In the genomic region with DNA sequence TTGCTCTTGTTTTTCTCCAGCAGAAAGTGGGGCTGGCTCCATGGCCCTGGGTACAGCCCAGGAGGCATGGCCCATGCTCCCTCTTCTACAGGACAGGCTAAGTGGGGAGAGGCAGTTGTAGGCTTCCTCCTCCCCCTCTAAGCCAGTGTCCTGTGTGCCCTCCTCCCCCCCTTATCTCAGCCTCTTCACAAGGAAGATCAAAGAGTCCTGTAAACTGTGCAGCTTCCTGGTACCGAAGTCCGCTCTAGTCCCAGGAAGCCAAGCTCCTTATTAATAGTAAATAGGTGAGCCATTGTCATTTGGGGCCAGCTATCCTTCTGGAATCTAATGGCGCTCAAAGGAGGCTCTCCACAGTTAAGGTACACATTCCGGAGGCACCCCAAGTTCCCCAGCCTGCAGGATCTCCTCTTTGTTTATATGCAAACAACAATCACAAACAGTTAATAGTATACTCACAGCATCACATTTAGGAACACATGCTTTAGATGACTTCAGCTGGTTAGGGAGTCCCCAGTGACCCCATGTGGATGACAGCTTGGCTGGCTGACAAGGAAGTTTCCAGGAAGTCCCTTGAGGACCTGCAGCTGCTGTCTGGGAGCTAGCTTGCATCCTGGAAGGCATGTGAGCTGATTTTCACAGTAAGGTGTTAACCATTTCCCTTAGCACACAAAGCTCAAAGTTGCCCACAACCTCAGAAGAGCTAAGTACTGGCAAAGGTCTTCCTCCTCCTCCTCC, we compare ENCODE assay signal across 10 mouse cellular contexts. TPM values are rescaled to one million over a fixed set of nuclear protein-coding genes. Genes with fewer than 3 reads are reported as not detected.
DNase-seq lines count a peak whose midpoint lies in the region; ATAC-seq and TF ChIP-seq lines count a peak whose summit lies in the region.
"Had no signal": no experiment of that assay in that cellular context is flagged by ENCODE, and none has a peak within 500 bp of the region (broad histone marks: within the 10 kb centered on the region; RNA-seq: fewer than 3 reads in every experiment).

No protein-coding gene starts in this region.

- no peak for TF ChIP-seq EP300 in liver, postnatal 0 days (IDR thresholded peaks at IDR 0.05; ENCODE audit: low read depth)

- H3K27ac ChIP-seq in liver, postnatal 0 days (ENCODE audit: low read depth), result no peak overlapping the region
- no peak overlapping the region for H3K27ac ChIP-seq in liver, embryonic 11.5 days (ENCODE audit: low read depth, low read length)
- peak overlapping the region; percentile 26; the same call in 1 of the 2 replicates for H3K27ac ChIP-seq in kidney, embryonic 14.5 days (ENCODE audit: low read depth, low read length)
- H3K27ac ChIP-seq: hindbrain, embryonic 15.5 days had no signal

- peak; percentile 36 for DNase-seq in liver, postnatal 0 days
- DNase-seq in liver, embryonic 11.5 days (ENCODE audit: low spot score), result no peak
- peak; percentile 65 to 76 for DNase-seq in heart, adult 9 months (ENCODE audit: low spot score in 2 of 2)
- DNase-seq in lung, postnatal 4 days, result peak; percentile 63 to 81
- DNase-seq in cerebellum, adult 8-10 months, result no peak
- no peak for DNase-seq in urinary bladder, adult 2 months (ENCODE audit: low spot score)
- DNase-seq in right cerebral cortex, postnatal 14 days, result no peak
- DNase-seq: adrenal gland, adult 8-10 months had no signal

- no peak overlapping the region for H3K4me3 ChIP-seq in liver, postnatal 0 days (ENCODE audit: low read depth, low read length)
- no peak overlapping the region for H3K4me3 ChIP-seq in liver, embryonic 11.5 days (ENCODE audit: low read depth, low read length)
- H3K4me3 ChIP-seq in kidney, embryonic 14.5 days (ENCODE audit: low read length), result no peak overlapping the region
- H3K4me3 ChIP-seq: hindbrain, embryonic 15.5 days had no signal

- H3K4me1 ChIP-seq in liver, postnatal 0 days (ENCODE audit: insufficient read depth), result peaks cover 29% of the 10 kb centered on the region
- H3K4me1 ChIP-seq in liver, embryonic 11.5 days (replicated peaks; ENCODE audit: control insufficient read depth, insufficient read depth, low read length), result no peaks in the 10 kb centered on the region
- peaks cover 16% of the 10 kb centered on the region; the same call in 1 of the 2 replicates for H3K4me1 ChIP-seq in kidney, embryonic 14.5 days (ENCODE audit: control insufficient read depth, insufficient read depth, low read length)

- no peak overlapping the region for H3K4me2 ChIP-seq in liver, postnatal 0 days (ENCODE audit: low read depth, low read length)
- no peak overlapping the region for H3K4me2 ChIP-seq in liver, embryonic 11.5 days
- no peak overlapping the region for H3K4me2 ChIP-seq in kidney, embryonic 14.5 days (replicated peaks; ENCODE audit: low read depth, low read length)
- H3K4me2 ChIP-seq: hindbrain, embryonic 15.5 days had no signal

- no peak overlapping the region for H3K9ac ChIP-seq in liver, postnatal 0 days (replicated peaks)
- H3K9ac ChIP-seq in liver, embryonic 11.5 days (ENCODE audit: low read depth, low read length), result no peak overlapping the region
- no peak overlapping the region for H3K9ac ChIP-seq in kidney, embryonic 14.5 days (ENCODE audit: low read depth, low read length)
- H3K9ac ChIP-seq: hindbrain, embryonic 15.5 days had no signal

- no peak for ATAC-seq in liver, postnatal 0 days
- no peak for ATAC-seq in liver, embryonic 11.5 days (replicated peaks; ENCODE audit: low FRiP score)
- ATAC-seq in kidney, embryonic 14.5 days (ENCODE audit: low FRiP score, low TSS enrichment), result peak; percentile 70

- H3K9me3 ChIP-seq in liver, postnatal 0 days (ENCODE audit: low read length), result no peaks in the 10 kb centered on the region
- H3K9me3 ChIP-seq in liver, embryonic 11.5 days (ENCODE audit: control insufficient read depth, low read length), result no peaks in the 10 kb centered on the region
- no peaks in the 10 kb centered on the region for H3K9me3 ChIP-seq in kidney, embryonic 14.5 days (ENCODE audit: control insufficient read depth, low read length)
- H3K9me3 ChIP-seq: hindbrain, embryonic 15.5 days had no signal

- no peak for TF ChIP-seq CTCF in liver, postnatal 0 days (IDR thresholded peaks at IDR 0.05; ENCODE audit: low read depth)

- no peaks in the 10 kb centered on the region for H3K27me3 ChIP-seq in liver, postnatal 0 days (ENCODE audit: insufficient read depth, low read length)
- H3K27me3 ChIP-seq in liver, embryonic 11.5 days (replicated peaks; ENCODE audit: control insufficient read depth, insufficient read depth, low read length), result no peaks in the 10 kb centered on the region
- H3K27me3 ChIP-seq in kidney, embryonic 14.5 days (ENCODE audit: control insufficient read depth, insufficient read depth, low read length), result no peaks in the 10 kb centered on the region
- H3K27me3 ChIP-seq: hindbrain, embryonic 15.5 days had no signal

- H3K36me3 ChIP-seq in liver, postnatal 0 days (replicated peaks; ENCODE audit: insufficient read depth, low read length), result no peaks in the 10 kb centered on the region
- no peaks in the 10 kb centered on the region for H3K36me3 ChIP-seq in liver, embryonic 11.5 days (ENCODE audit: control insufficient read depth, insufficient read depth, low read length)
- H3K36me3 ChIP-seq in kidney, embryonic 14.5 days (ENCODE audit: control insufficient read depth, insufficient read depth, low read length), result no peaks in the 10 kb centered on the region
- H3K36me3 ChIP-seq: hindbrain, embryonic 15.5 days had no signal

- WGBS in liver, postnatal 0 days (ENCODE audit: insufficient replicate concordance), result 47% methylated on average over 4 of the region's 4 CpGs
- 53% methylated on average over 4 of the region's 4 CpGs for WGBS in liver, embryonic 11.5 days
- whole genome bisulfite sequencing in kidney, embryonic 14.5 days, result 46% methylated on average over 4 of the region's 4 CpGs

RNA-seq across cellular contexts. Expression of a gene that starts 9.8 kb away (rescaled TPM):
- polyA plus RNA-seq in liver, postnatal 0 days (2015; fragmentation: Nextera tagmentation; extraction: Ambion mirVana), result 19.8 and 24.2 TPM in 2 replicates
- polyA plus RNA-seq in liver, embryonic 11.5 days (2014; fragmentation: Nextera tagmentation; extraction: Ambion mirVana), result 36.3 and 42.2 TPM in 2 replicates
- 11.8 and 22.2 TPM in 2 replicates for polyA plus RNA-seq in kidney, embryonic 14.5 days (2014; fragmentation: Nextera tagmentation; extraction: Ambion mirVana)
- 65.6 and 67.5 TPM in 2 replicates for polyA plus RNA-seq in urinary bladder, adult 2 months (2012; rRNA removed)

RNA-seq across cellular contexts. Expression of a gene that starts 43.7 kb away (rescaled TPM):
- polyA plus RNA-seq in liver, postnatal 0 days (2015; fragmentation: Nextera tagmentation; extraction: Ambion mirVana), result 0.09 and 0.19 TPM in 2 replicates
- not detected in 2 replicates for polyA plus RNA-seq in liver, embryonic 11.5 days (2014; fragmentation: Nextera tagmentation; extraction: Ambion mirVana)
- polyA plus RNA-seq in kidney, embryonic 14.5 days (2014; fragmentation: Nextera tagmentation; extraction: Ambion mirVana), result not detected in 2 replicates
- 0.29 and 0.50 TPM in 2 replicates for polyA plus RNA-seq in urinary bladder, adult 2 months (2012; rRNA removed)

Comparison
In these comparisons a context has a peak if more than half of its experiments do, and no peak if none do; other contexts are left out.
1. DNase-seq: peak in liver, postnatal 0 days (single experiment), heart, adult 9 months (2 of 2) and lung, postnatal 4 days (2 of 2); none in liver, embryonic 11.5 days (single experiment), cerebellum, adult 8-10 months (single experiment), urinary bladder, adult 2 months (single experiment) and right cerebral cortex, postnatal 14 days (single experiment).